Mouse (Mus musculus): ENCODE results near the gene Flnb.

DNA sequence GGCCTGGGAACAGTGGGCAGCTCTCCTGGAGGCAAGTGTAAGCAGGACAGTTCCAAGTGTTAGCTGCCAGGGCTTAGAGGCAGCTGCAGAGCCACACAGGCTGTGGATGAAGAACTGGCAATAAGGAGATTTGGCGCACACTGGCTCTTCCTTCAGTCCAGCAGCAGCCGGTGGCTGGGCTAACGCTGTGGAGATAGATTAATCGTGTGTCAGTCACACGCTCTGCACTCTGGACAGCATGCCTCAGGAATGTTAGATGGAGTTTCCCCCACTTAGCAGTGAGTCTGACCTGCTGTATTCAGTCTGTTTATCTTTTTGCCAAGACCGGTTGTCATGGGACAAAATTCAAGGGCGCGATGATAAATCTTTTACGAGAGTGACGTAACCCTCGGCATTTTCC lies 35.9 kb downstream of the Flnb start:
- TF ChIP-seq GATA1 (IDR thresholded peaks at IDR 0.05; ENCODE audit: borderline replicate concordance, low read length) (no peak), FLI1 (IDR thresholded peaks at IDR 0.05; ENCODE audit: low read length) (no peak)

Data from megakaryocyte, embryonic 14.5 days (primary cell).